Mouse (Mus musculus) hindbrain, embryonic 12.5 days (tissue): Measurements from ENCODE around the gene Dnah10. TPM values are rescaled to one million over a fixed set of nuclear protein-coding genes. Genes with fewer than 3 reads are reported as not detected.

ENCODE experiments used
- ATAC-seq: fragments of 200-750 bp; cut with Nextera tagmentation; 2 replicates; pipeline ENCODE4 v1.8.0; 2017; ENCODE audit warnings: moderate TSS enrichment; ENCODE audit not compliant: low FRiP score
- H3K27ac ChIP-seq: fragments of 300-500 bp; sonication (generic); 2 replicates; pipeline ENCODE4 v1.5.1; 2016; ENCODE audit warnings: mild to moderate bottlenecking
- H3K27me3 ChIP-seq: fragments of 300-500 bp; sonication (generic); 2 replicates; pipeline ENCODE4 v1.6.1; 2016; ENCODE audit warnings: mild to moderate bottlenecking
- H3K36me3 ChIP-seq: fragments of 300-500 bp; sonication (generic); 2 replicates; pipeline ENCODE4 v1.6.1; 2016; ENCODE audit warnings: mild to moderate bottlenecking
- H3K4me1 ChIP-seq: fragments of 300-500 bp; sonication (generic); 2 replicates; pipeline ENCODE4 v1.6.1; 2016
- H3K4me2 ChIP-seq: fragments of 300-500 bp; sonication (generic); replicated peaks from 2 replicates; pipeline ENCODE4 v1.6.1; 2016; ENCODE audit warnings: mild to moderate bottlenecking
- H3K4me3 ChIP-seq: fragments of 300-500 bp; sonication (generic); 2 replicates; pipeline ENCODE4 v1.5.1; 2016; ENCODE audit warnings: mild to moderate bottlenecking
- H3K9ac ChIP-seq: fragments of 300-500 bp; sonication (generic); 2 replicates; pipeline ENCODE4 v1.6.1; 2016; ENCODE audit warnings: mild to moderate bottlenecking, moderate library complexity
- H3K9me3 ChIP-seq: fragments of 300-500 bp; sonication (generic); replicated peaks from 2 replicates; pipeline ENCODE4 v1.6.1; 2016; ENCODE audit warnings: mild to moderate bottlenecking
- WGBS: fragments of 180-500 bp; shearing (Covaris S2); methylation state at CpG from one replicate; pipeline ENCODE4 v1.1.7; 2016; 5-methylcytosine and 5-hydroxymethylcytosine counted together
- polyA plus RNA-seq: library from polyadenylated mRNA; unstranded; fragments of >200 nt; fragmentation: Nextera tagmentation; extraction: Ambion mirVana; gene quantifications from 2 replicates; pipeline ENCODE4 v1.2.1, GENCODE M21; 2016

Dnah10 gene
- polyA plus RNA-seq, 1 experiment from 2014 or later = 0.40 TPM

GRCm38 (mm10) chr5:124879801-124880200 lies 154.9 kb downstream of the Dnah10 start:
- Histone ChIP-seq H3K9ac (no peak overlapping the region), H3K4me2 (no peak overlapping the region), H3K9me3 (no peaks in the 10 kb centered on the region), H3K36me3 (peaks cover 32% of the 10 kb centered on the region), H3K27ac (no peak overlapping the region), H3K4me1 (no peaks in the 10 kb centered on the region), H3K27me3 (no peaks in the 10 kb centered on the region), H3K4me3 (no peak overlapping the region)
- ATAC-seq = no peak
- whole genome bisulfite sequencing = 91% methylated on average over 6 of the region's 6 CpGs

- 92% methylated on average over 6 of the region's 6 CpGs for WGBS
- Histone ChIP-seq H3K4me2 (no peak overlapping the region), H3K36me3 (peaks cover 46% of the 10 kb centered on the region), H3K4me3 (no peak overlapping the region), H3K4me1 (no peaks in the 10 kb centered on the region), H3K27ac (no peak overlapping the region), H3K9ac (no peak overlapping the region), H3K9me3 (no peaks in the 10 kb centered on the region), H3K27me3 (no peaks in the 10 kb centered on the region)
- ATAC-seq = no peak
Observed at GRCm38 (mm10) chr5:124883877-124884276, 159.0 kb downstream of the Dnah10 start.

Other genes with a start within 250 kb of the Dnah10 start
- gene Rilpl2, start 246.7 kb upstream of the Dnah10 start, polyA plus RNA-seq = 18.0 and 20.0 TPM in 2 replicates
- gene Snrnp35, start 242.0 kb upstream of the Dnah10 start, polyA plus RNA-seq = 23.8 and 27.2 TPM in 2 replicates
- 18.9 and 20.9 TPM in 2 replicates for gene Rilpl1, start 193.7 kb upstream of the Dnah10 start, polyA plus RNA-seq
- 418 and 446 TPM in 2 replicates for gene Tmed2, start 184.4 kb upstream of the Dnah10 start, polyA plus RNA-seq
- 18.0 and 19.1 TPM in 2 replicates for gene Ddx55, start 172.2 kb upstream of the Dnah10 start, polyA plus RNA-seq
- gene Eif2b1, start 146.0 kb upstream of the Dnah10 start, polyA plus RNA-seq = 66.0 and 69.5 TPM in 2 replicates
- 65.6 and 71.0 TPM in 2 replicates for gene Gtf2h3, start 145.9 kb upstream of the Dnah10 start, polyA plus RNA-seq
- 54.5 and 61.2 TPM in 2 replicates for gene Atp6v0a2, start 96.5 kb upstream of the Dnah10 start, polyA plus RNA-seq
- 26.1 and 27.9 TPM in 2 replicates for gene Ccdc92, start 137.3 kb downstream of the Dnah10 start, polyA plus RNA-seq
- gene Zfp664, start 137.6 kb downstream of the Dnah10 start, polyA plus RNA-seq = 145 and 152 TPM in 2 replicates